Mouse (Mus musculus): ENCODE data around the gene Gm4133.
"Not testable (repeated sequence)": the region's sequence is repeated elsewhere in the genome, so short reads cannot be mapped to it uniquely, and the experiment has no call there.

Gm4133 gene

DNA sequence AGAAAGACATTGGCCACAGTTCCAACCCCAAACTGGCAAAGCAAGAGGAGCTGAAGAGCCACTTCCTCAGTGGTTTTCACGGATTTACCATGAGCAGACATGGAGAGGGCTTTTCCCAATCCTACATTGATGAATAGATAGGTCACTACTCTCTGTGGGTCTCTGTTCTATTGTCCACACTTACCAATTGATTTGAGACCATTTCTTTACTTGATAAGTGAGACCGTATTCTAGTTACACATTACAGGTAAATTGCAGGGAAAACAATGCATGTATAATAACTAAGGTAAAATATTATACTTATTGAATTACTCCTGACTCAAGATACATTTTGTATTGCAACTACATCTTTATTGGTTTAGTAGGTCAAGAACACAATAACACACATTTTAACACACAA, at the start of gene Gm4133:
Gene Gm4133 (minus strand): TSS at position 101 of the 400 bp plus-strand sequence.
- not testable (repeated sequence) for DNase-seq (ENCODE audit: extremely low spot score, low spot score)

GRCm38 (mm10) chr7:20375310-20375709, 41.4 kb upstream of the Gm4133 start, which contains the start of gene Gm5728:
Gm5728 (minus strand) TSS chr7:20375410.
- DNase-seq (ENCODE audit: extremely low spot score, low spot score) = not testable (repeated sequence)
